Mouse (Mus musculus): ENCODE data around the gene Tmem269. TPM values are rescaled to one million over a fixed set of nuclear protein-coding genes. Genes with fewer than 3 reads are reported as not detected.
A peak's percentile ranks its signal among the peaks of the same experiment; 100 is the strongest.

The Tmem269 gene
- total RNA-seq (2022): under 1 TPM in 2 of 4 experiments, not detected in 2; 0.30 to 0.62 TPM

GRCm38 (mm10) chr4:119218169-119218568, at the start of gene Tmem269:
Gene Tmem269 (minus strand): TSS chr4:119218217.
- DNase-seq: no peak

GRCm38 (mm10) chr4:119266606-119267005, 48.6 kb upstream of the Tmem269 start:
- DNase-seq: no peak

- no peak for DNase-seq
Measured at GRCm38 (mm10) chr4:119263459-119263858, 45.4 kb upstream of the Tmem269 start.

- no peak for DNase-seq
Measured at GRCm38 (mm10) chr4:119262483-119262882, 44.5 kb upstream of the Tmem269 start.

GRCm38 (mm10) chr4:119261087-119261713, 43.2 kb upstream of the Tmem269 start:
- no peak for DNase-seq

GRCm38 (mm10) chr4:119259344-119260254, 41.6 kb upstream of the Tmem269 start:
- DNase-seq: no peak

- no peak for DNase-seq
Measured at GRCm38 (mm10) chr4:119257083-119257482, 39.1 kb upstream of the Tmem269 start.

GRCm38 (mm10) chr4:119255351-119255750, 37.3 kb upstream of the Tmem269 start, which contains the start of gene Cldn19:
Gene Cldn19 (plus strand): TSS chr4:119255414.
- DNase-seq: no peak

- no peak for DNase-seq
Measured at GRCm38 (mm10) chr4:119254012-119254618, 36.1 kb upstream of the Tmem269 start.

GRCm38 (mm10) chr4:119252025-119252808, 34.2 kb upstream of the Tmem269 start:
- no peak for DNase-seq

GRCm38 (mm10) chr4:119248407-119248965, 30.5 kb upstream of the Tmem269 start:
- no peak for DNase-seq

- peak; percentile 70 for DNase-seq
Measured at GRCm38 (mm10) chr4:119247462-119248235, 29.6 kb upstream of the Tmem269 start.

GRCm38 (mm10) chr4:119246688-119247225, 28.7 kb upstream of the Tmem269 start:
- DNase-seq: no peak

- DNase-seq: no peak
Measured at GRCm38 (mm10) chr4:119245961-119246360, 27.9 kb upstream of the Tmem269 start.

GRCm38 (mm10) chr4:119245556-119245955, 27.5 kb upstream of the Tmem269 start:
- no peak for DNase-seq

- DNase-seq: no peak
Measured at GRCm38 (mm10) chr4:119244468-119245240, 26.6 kb upstream of the Tmem269 start.

- DNase-seq: no peak
Measured at GRCm38 (mm10) chr4:119242571-119242970, 24.6 kb upstream of the Tmem269 start.

GRCm38 (mm10) chr4:119241664-119242063, 23.6 kb upstream of the Tmem269 start:
- no peak for DNase-seq

- DNase-seq: no peak
Measured at GRCm38 (mm10) chr4:119239181-119239682, 21.2 kb upstream of the Tmem269 start.

GRCm38 (mm10) chr4:119238661-119239060, 20.6 kb upstream of the Tmem269 start:
- no peak for DNase-seq
